Mouse (Mus musculus): ENCODE measurements around the gene Tcf19. TPM values are rescaled to one million over a fixed set of nuclear protein-coding genes. Genes with fewer than 3 reads are reported as not detected.
A peak's percentile ranks its signal among the peaks of the same experiment; 100 is the strongest.
"Not testable (repeated sequence)": the region's sequence is repeated elsewhere in the genome, so short reads cannot be mapped to it uniquely, and the experiment has no call there.

Tcf19 gene
- polyA plus RNA-seq, 1 experiment: 29.1 TPM

DNA sequence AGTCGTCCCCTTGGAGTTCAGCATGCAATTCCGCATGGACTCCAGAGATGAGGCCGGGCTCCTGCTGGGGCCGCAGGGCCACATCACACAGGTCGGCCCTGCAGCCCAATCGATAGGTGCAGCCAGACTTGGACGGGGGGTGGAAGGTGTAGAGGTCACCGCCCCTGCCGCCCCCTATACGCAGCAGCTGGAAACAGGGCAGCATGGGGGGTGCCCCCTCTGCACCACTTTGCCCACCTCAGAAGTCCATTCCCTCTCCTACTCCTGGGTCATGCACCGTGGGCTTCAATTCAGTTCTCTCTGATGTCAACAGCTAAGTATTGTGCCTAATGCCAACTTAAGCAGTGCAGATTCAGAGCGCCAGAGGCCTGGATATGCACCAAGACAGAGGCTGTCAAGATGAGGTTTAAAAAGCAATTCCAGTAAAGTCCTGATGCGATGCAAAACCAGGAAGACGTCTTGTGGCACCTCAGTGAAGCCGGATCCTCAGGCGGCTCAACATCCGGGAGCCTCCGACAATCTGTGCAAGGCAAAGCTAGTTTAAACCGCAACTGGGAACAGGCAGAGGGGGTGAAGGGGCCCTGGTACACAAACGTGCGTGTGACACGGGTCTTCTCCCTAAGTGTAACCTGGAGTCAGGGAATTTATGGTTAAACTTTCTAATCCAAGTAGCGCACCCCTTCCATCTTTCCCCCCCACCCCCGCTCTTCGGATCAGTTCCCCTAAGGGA, 548 bp downstream of the Tcf19 start:
- H3K4me3 ChIP-seq (replicated peaks): peak overlapping the region; percentile 68
- peaks cover 71% of the 10 kb centered on the region for H3K36me3 ChIP-seq (ENCODE audit: control insufficient read depth)
- TF ChIP-seq TAL1 (IDR thresholded peaks at IDR 0.05; ENCODE audit: low read length) (no peak), GATA1 (IDR thresholded peaks at IDR 0.05; ENCODE audit: low read length) (no peak)
- no peaks in the 10 kb centered on the region for H3K27me3 ChIP-seq (ENCODE audit: control insufficient read depth)
- H3K4me1 ChIP-seq (ENCODE audit: control insufficient read depth): peaks cover 50% of the 10 kb centered on the region
- no peaks in the 10 kb centered on the region for H3K9me3 ChIP-seq (ENCODE audit: control insufficient read depth, low read length)

DNA sequence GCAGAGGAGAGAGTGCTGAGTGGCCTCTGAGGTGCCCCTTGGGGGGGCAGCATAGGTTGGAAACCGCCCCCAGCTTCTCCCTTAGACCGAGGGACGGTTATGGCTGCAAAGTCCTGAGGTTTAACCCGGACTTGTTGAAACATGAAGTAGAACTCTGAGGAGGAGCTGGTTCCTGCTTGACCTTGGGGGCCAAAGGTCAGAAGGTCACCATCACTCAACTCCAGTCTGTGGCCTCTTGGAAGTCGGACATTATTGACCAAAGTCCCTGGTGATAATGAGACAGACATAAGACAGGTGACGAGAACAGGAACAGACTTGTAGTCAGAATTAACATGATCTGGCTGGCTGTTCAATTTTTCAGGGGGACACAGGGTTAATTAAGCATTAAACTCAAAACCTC, 1.9 kb downstream of the Tcf19 start:
- H3K27me3 ChIP-seq (ENCODE audit: control insufficient read depth): peaks cover 1% of the 10 kb centered on the region
- peaks cover 47% of the 10 kb centered on the region for H3K4me1 ChIP-seq (ENCODE audit: control insufficient read depth)
- H3K9me3 ChIP-seq (ENCODE audit: control insufficient read depth, low read length): no peaks in the 10 kb centered on the region
- TF ChIP-seq GATA1 (IDR thresholded peaks at IDR 0.05; ENCODE audit: low read length): no peak
- TF ChIP-seq TAL1 (IDR thresholded peaks at IDR 0.05; ENCODE audit: low read length): no peak
- H3K36me3 ChIP-seq (ENCODE audit: control insufficient read depth): peaks cover 59% of the 10 kb centered on the region
- peak overlapping the region; percentile 68 for H3K4me3 ChIP-seq (replicated peaks)

- TF ChIP-seq TAL1 (IDR thresholded peaks at IDR 0.05; ENCODE audit: low read length): no peak
- no peak for TF ChIP-seq GATA1 (IDR thresholded peaks at IDR 0.05; ENCODE audit: low read length)
- H3K36me3 ChIP-seq (ENCODE audit: control insufficient read depth): peaks cover 53% of the 10 kb centered on the region
- H3K4me3 ChIP-seq (replicated peaks): peak overlapping the region; percentile 68
- H3K27me3 ChIP-seq (ENCODE audit: control insufficient read depth): peaks cover 10% of the 10 kb centered on the region
- peaks cover 47% of the 10 kb centered on the region for H3K4me1 ChIP-seq (ENCODE audit: control insufficient read depth)
- H3K9me3 ChIP-seq (ENCODE audit: control insufficient read depth, low read length): no peaks in the 10 kb centered on the region
Observed at GRCm38 (mm10) chr17:35513886-35514285, 2.7 kb downstream of the Tcf19 start.

DNA sequence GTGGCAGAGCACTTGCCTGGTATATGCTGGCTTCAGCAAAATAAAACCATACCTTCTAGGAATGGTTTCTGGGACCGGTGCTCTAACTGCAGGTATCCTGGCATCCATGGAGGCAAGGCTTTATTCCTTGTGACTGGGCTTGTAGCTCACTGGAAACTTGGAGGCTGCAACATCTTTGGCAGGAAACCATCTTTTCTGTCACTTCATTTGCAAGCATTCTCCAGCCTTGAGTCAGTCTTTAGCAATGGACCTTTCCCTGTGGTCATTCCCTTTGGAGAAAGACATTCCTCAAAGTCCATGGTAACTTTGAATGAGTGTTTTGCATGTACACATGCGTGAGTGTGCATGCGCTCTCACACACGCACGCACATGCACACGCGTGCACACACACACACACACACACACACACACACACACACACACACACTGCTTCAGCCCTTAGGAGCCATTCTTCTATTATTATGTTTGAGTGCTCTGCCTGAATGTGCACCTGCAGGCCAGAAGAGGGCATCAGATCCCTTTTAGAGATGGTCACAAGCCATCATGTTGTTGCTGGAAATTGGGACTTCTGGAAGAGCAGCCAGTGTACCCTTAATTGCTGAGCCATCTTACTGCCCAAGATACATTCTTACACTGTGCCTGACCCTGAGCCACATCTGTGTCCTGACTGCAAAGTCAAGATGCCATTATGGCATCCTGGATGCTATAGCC, 3.6 kb downstream of the Tcf19 start:
- no peak overlapping the region for H3K4me3 ChIP-seq (replicated peaks)
- H3K4me1 ChIP-seq (ENCODE audit: control insufficient read depth): peaks cover 43% of the 10 kb centered on the region
- peaks cover 49% of the 10 kb centered on the region for H3K36me3 ChIP-seq (ENCODE audit: control insufficient read depth)
- TF ChIP-seq GATA1 (IDR thresholded peaks at IDR 0.05; ENCODE audit: low read length): no peak
- no peak for TF ChIP-seq TAL1 (IDR thresholded peaks at IDR 0.05; ENCODE audit: low read length)
- H3K27me3 ChIP-seq (ENCODE audit: control insufficient read depth): peaks cover 15% of the 10 kb centered on the region
- H3K9me3 ChIP-seq (ENCODE audit: control insufficient read depth, low read length): no peaks in the 10 kb centered on the region

DNA sequence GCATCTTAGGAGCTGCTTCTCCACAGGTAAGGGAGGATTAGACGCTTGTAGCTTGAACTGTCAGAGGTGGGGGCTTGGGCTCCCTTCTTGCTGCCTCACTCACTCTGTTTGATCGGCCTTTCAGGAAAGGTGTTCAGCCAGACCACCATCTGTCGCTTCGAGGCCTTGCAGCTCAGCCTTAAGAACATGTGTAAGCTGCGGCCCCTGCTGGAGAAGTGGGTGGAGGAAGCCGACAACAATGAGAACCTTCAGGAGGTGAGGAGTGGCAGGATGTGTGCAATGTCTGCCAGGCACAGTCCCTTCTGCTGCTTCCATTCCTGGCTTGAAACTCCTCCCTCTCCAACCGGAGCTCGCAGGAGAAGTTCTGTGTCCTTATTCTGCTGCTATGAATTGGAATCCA, 7.3 kb downstream of the Tcf19 start:
- Histone ChIP-seq H3K4me3 (replicated peaks) (no peak overlapping the region), H3K36me3 (ENCODE audit: control insufficient read depth) (peaks cover 30% of the 10 kb centered on the region), H3K4me1 (ENCODE audit: control insufficient read depth) (peaks cover 13% of the 10 kb centered on the region), H3K27me3 (ENCODE audit: control insufficient read depth) (peaks cover 47% of the 10 kb centered on the region), H3K9me3 (ENCODE audit: control insufficient read depth, low read length) (no peaks in the 10 kb centered on the region)
- TF ChIP-seq GATA1 (IDR thresholded peaks at IDR 0.05; ENCODE audit: low read length) (no peak), TAL1 (IDR thresholded peaks at IDR 0.05; ENCODE audit: low read length) (no peak)

- not testable (repeated sequence) for H3K4me1 ChIP-seq (ENCODE audit: control insufficient read depth); H3K4me3 ChIP-seq (replicated peaks); H3K9me3 ChIP-seq (ENCODE audit: control insufficient read depth, low read length)
- Histone ChIP-seq H3K36me3 (ENCODE audit: control insufficient read depth) (peaks cover 20% of the 10 kb centered on the region), H3K27me3 (ENCODE audit: control insufficient read depth) (peaks cover 47% of the 10 kb centered on the region)
Observed at GRCm38 (mm10) chr17:35508279-35508678, 8.3 kb downstream of the Tcf19 start.

DNA sequence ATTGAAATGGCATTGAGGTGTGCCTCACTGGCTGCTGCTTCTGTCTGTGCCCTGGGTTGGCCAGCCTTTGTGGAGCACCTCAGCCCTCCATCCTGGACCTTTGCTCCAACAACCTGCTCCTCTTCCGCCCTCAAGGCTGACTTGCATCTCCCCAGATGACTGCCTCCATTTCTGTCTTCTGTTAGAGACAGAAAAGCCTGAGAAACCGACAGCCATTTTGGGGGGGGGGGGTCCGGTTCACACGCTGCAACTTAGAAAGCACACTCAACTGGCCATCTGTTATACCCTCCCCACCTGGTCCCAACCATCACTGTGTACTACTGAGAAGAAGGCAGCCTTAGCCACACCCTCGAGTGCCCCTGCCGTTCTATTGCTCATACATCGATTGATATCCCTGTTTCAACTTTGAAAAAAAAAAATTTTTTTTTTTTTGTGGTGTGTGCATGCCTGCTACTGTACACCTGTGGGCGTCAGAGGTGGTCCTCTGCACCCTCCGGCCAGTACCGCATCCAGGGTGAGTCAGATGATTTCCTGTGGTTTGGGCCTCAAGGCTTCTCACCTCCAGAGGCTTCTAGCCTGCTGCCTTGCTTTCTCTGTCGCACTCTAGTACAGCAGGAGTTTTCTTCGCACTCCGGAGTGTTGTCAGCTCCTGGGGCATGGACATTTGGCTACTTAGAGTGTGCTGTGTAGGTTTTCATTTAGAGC, 8.9 kb downstream of the Tcf19 start:
- no peaks in the 10 kb centered on the region for H3K4me1 ChIP-seq (ENCODE audit: control insufficient read depth)
- peaks cover 14% of the 10 kb centered on the region for H3K36me3 ChIP-seq (ENCODE audit: control insufficient read depth)
- peaks cover 47% of the 10 kb centered on the region for H3K27me3 ChIP-seq (ENCODE audit: control insufficient read depth)
- H3K9me3 ChIP-seq (ENCODE audit: control insufficient read depth, low read length): no peaks in the 10 kb centered on the region
- TF ChIP-seq GATA1 (IDR thresholded peaks at IDR 0.05; ENCODE audit: low read length): no peak
- no peak for TF ChIP-seq TAL1 (IDR thresholded peaks at IDR 0.05; ENCODE audit: low read length)
- no peak overlapping the region for H3K4me3 ChIP-seq (replicated peaks)

DNA sequence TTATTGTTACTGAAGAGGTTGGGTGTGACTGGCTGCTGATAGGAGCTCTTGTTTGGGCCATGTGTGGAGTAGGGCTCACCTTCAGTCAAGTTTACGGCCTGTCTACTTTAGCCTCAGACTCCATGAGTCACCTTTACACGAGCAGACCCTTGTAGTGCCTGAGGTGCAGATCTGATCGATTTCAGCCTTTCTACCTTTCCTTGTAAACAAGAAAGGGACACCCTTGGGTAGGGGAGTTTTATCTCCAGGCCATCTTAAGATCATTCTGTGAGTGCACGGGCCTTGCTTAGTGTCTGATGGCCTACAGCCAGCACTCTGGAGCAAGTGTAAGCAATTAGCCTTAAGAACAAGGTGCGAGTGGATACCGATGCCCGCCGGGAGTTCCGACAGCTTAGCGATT, 9.7 kb downstream of the Tcf19 start:
- H3K27me3 ChIP-seq (ENCODE audit: control insufficient read depth): peaks cover 47% of the 10 kb centered on the region
- no peak for TF ChIP-seq TAL1 (IDR thresholded peaks at IDR 0.05; ENCODE audit: low read length)
- H3K4me1 ChIP-seq (ENCODE audit: control insufficient read depth): no peaks in the 10 kb centered on the region

GRCm38 (mm10) chr17:35505776-35506175, 10.8 kb downstream of the Tcf19 start, which contains the start of gene Pou5f1:
Gene Pou5f1, plus strand, starts transcription at chr17:35506018.
- H3K4me1 ChIP-seq (ENCODE audit: control insufficient read depth): no peaks in the 10 kb centered on the region
- no peaks in the 10 kb centered on the region for H3K36me3 ChIP-seq (ENCODE audit: control insufficient read depth)
- H3K4me3 ChIP-seq (replicated peaks): no peak within 1 kb of the TSS
- no peak for TF ChIP-seq TAL1 (IDR thresholded peaks at IDR 0.05; ENCODE audit: low read length)
- no peak for TF ChIP-seq GATA1 (IDR thresholded peaks at IDR 0.05; ENCODE audit: low read length)
- no peaks in the 10 kb centered on the region for H3K9me3 ChIP-seq (ENCODE audit: control insufficient read depth, low read length)
- H3K27me3 ChIP-seq (ENCODE audit: control insufficient read depth): peaks cover 47% of the 10 kb centered on the region

More for the DNA sequence above, 9.7 kb downstream of the Tcf19 start:
- Histone ChIP-seq H3K36me3 (ENCODE audit: control insufficient read depth) (peaks cover 7% of the 10 kb centered on the region), H3K4me3 (replicated peaks) (no peak overlapping the region), H3K9me3 (ENCODE audit: control insufficient read depth, low read length) (no peaks in the 10 kb centered on the region)
